Mouse (Mus musculus) CD4-positive helper T cell, adult 2 months (primary cell): ENCODE data around the gene Tspan31.
A peak's percentile ranks its signal among the peaks of the same experiment; 100 is the strongest.
"Not testable (repeated sequence)": the region's sequence is repeated elsewhere in the genome, so short reads cannot be mapped to it uniquely, and the experiment has no call there.

ENCODE experiments used
- DNase-seq: peaks from one replicate; pipeline ENCODE4 v3.0.0-alpha.2; 2012; ENCODE audit warnings: low read depth, missing footprints, low spot score

Gene Tspan31

GRCm38 (mm10) chr10:127065981-127066380 lies 4.1 kb downstream of the Tspan31 start:
- no peak for DNase-seq

- DNase-seq, result peak; percentile 40
These were observed 5.9 kb downstream of the Tspan31 start for GRCm38 (mm10) chr10:127063913-127064870.

- peak; percentile 98 for DNase-seq
These were observed 6.7 kb downstream of the Tspan31 start, which contains the start of gene Cdk4 for GRCm38 (mm10) chr10:127063239-127063872. Cdk4 (plus strand) TSS chr10:127063534.

- DNase-seq, result no peak
These were observed 7.6 kb downstream of the Tspan31 start for GRCm38 (mm10) chr10:127062503-127062902.

GRCm38 (mm10) chr10:127062101-127062500 lies 8.0 kb downstream of the Tspan31 start:
- DNase-seq, result not testable (repeated sequence)

GRCm38 (mm10) chr10:127061513-127061912 lies 8.6 kb downstream of the Tspan31 start:
- no peak for DNase-seq

GRCm38 (mm10) chr10:127061085-127061484 lies 9.0 kb downstream of the Tspan31 start:
- no peak for DNase-seq

- DNase-seq, result peak; percentile 88
These were observed 9.8 kb downstream of the Tspan31 start, which contains the start of gene March9 for GRCm38 (mm10) chr10:127059968-127060916. March9 (minus strand) TSS chr10:127060184.

- peak; percentile 42 for DNase-seq
These were observed 10.7 kb downstream of the Tspan31 start for GRCm38 (mm10) chr10:127059174-127059967.

GRCm38 (mm10) chr10:127058708-127059107 lies 11.4 kb downstream of the Tspan31 start:
- no peak for DNase-seq

GRCm38 (mm10) chr10:127058161-127058560 lies 11.9 kb downstream of the Tspan31 start:
- peak; percentile 79 for DNase-seq

- DNase-seq, result no peak
These were observed 13.6 kb downstream of the Tspan31 start for GRCm38 (mm10) chr10:127056490-127056889.

- DNase-seq, result no peak
These were observed 14.7 kb downstream of the Tspan31 start for GRCm38 (mm10) chr10:127055406-127055805.

GRCm38 (mm10) chr10:127054646-127055045 lies 15.4 kb downstream of the Tspan31 start:
- no peak for DNase-seq

GRCm38 (mm10) chr10:127050119-127050474 lies 20.0 kb downstream of the Tspan31 start:
- no peak for DNase-seq

- DNase-seq, result peak; percentile 45
These were observed 20.5 kb downstream of the Tspan31 start for GRCm38 (mm10) chr10:127049395-127050118.

- DNase-seq, result no peak
These were observed 21.3 kb downstream of the Tspan31 start for GRCm38 (mm10) chr10:127048608-127049394.

- DNase-seq, result no peak
These were observed 22.1 kb downstream of the Tspan31 start, which contains the start of gene Cyp27b1 for GRCm38 (mm10) chr10:127047954-127048353. Cyp27b1 (plus strand) TSS chr10:127048250.

GRCm38 (mm10) chr10:127043187-127043586 lies 26.9 kb downstream of the Tspan31 start:
- DNase-seq, result no peak
